Mouse (Mus musculus) cortical plate, adult 2 months (tissue): ENCODE measurements around the gene Ddx20.

Source experiments
- CTCF ChIP-seq: fragments of 200-500 bp; IDR thresholded peaks from 2 replicates; pipeline ENCODE4 v1.5.1; 2011; ENCODE audit warnings: mild to moderate bottlenecking, control low read depth, low read length; ENCODE audit not compliant: insufficient read depth; ENCODE audit errors: extremely low read depth
- POLR2A ChIP-seq: fragments of 200-500 bp; IDR thresholded peaks from 2 replicates; pipeline ENCODE4 v1.6.1; 2011; ENCODE audit warnings: mild to moderate bottlenecking, low read length, control low read depth; ENCODE audit not compliant: insufficient read depth; ENCODE audit errors: extremely low read depth

- TF ChIP-seq CTCF: no peak
- no peak for TF ChIP-seq POLR2A
These were observed 17.6 kb downstream of the Ddx20 start for GRCm38 (mm10) chr3:105669776-105670175.
